Mouse (Mus musculus) adipocyte (in vitro differentiated cells): ENCODE results near the gene Sema3c.
A peak's percentile ranks its signal among the peaks of the same experiment; 100 is the strongest.
"Not testable (repeated sequence)": the region's sequence is repeated elsewhere in the genome, so short reads cannot be mapped to it uniquely, and the experiment has no call there.

Experiments used
- DNase-seq: peaks from one replicate; pipeline ENCODE4 v3.0.0-alpha.2; 2016; ENCODE audit warnings: low spot score

Gene Sema3c

DNA sequence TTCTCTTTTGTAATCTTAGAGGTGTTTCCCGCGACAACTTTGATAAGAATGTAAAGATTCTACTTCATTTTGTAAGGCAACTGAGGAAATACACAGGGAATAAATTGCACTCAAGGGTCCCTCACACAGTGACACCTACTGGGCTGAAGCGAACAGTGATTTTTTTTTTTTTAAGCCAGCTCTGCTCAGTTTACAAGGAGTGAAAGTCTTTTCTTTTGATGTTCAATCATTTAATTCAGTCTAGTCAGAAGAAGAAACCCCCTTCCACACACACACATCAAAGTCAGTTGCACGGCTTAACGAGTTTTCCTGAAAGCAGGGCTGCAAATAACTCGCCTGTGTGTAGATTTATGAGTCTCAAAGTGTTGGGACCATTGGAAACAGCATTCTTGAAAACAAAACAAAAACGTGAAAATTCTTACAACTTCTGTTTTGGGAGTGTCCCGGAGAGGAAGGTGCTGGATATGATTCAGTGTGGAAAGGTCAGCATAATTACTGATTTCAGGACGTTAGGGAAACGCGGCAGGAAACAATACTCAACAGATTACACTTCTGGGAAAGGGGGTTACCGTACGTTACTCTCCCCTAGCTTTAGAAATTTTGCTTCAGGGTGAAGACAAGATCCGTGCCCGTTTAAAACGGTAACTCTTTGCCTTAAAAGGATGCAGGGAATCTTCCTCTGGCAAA, at the start of gene Sema3c:
Gene Sema3c, plus strand, starts transcription at position 588 of the 687 bp plus-strand sequence.
- DNase-seq = peak; percentile 61

DNA sequence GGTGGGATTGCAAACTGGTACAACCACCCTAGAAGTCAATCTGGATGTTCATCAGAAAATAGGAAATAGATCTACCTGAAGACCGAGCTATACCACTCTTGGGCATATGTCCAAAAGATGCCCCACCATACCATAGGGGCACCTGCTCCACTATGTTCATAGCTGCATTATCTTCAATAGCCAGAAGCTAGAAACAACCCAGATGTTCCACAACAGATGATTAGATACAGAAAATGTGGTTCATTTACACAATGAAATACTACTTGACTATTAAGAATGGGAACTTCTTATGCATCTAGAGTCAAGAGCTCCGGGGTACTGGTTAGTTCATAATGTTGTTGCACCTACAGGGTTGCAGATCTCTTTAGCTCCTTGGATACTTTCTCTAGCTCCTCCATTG, 42.9 kb upstream of the Sema3c start:
- not testable (repeated sequence) for DNase-seq

GRCm38 (mm10) chr5:17543141-17543540, 30.9 kb upstream of the Sema3c start:
- no peak for DNase-seq

- DNase-seq = no peak
Measured at GRCm38 (mm10) chr5:17544904-17545449, 29.1 kb upstream of the Sema3c start.

GRCm38 (mm10) chr5:17551693-17552092, 22.4 kb upstream of the Sema3c start:
- DNase-seq = no peak

DNA sequence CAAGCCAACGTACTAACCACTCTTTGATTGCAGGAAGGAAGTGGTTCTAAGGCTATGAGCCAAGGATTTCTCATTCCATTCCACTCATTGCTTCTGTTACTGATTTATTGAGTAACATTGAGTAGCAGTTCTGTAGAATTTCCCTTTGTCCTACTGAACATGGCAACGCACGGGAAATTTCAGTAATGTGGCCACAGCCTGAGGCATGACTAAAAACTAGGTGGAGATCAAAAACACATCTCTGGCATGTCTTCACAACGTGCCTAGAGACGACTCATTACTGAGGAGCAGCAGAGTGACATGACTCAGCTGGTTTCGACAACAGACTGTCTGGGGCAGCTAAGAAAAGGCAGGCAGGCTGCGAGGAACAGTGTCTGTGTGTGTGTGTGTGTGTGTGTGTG, 18.0 kb upstream of the Sema3c start:
- peak; percentile 75 for DNase-seq

GRCm38 (mm10) chr5:17556715-17557265, 17.3 kb upstream of the Sema3c start:
- DNase-seq = peak; percentile 49

- DNase-seq = no peak
Measured at GRCm38 (mm10) chr5:17571571-17571970, 2.5 kb upstream of the Sema3c start.

GRCm38 (mm10) chr5:17574413-17575182, 517 bp downstream of the Sema3c start:
- DNase-seq = peak; percentile 66

DNA sequence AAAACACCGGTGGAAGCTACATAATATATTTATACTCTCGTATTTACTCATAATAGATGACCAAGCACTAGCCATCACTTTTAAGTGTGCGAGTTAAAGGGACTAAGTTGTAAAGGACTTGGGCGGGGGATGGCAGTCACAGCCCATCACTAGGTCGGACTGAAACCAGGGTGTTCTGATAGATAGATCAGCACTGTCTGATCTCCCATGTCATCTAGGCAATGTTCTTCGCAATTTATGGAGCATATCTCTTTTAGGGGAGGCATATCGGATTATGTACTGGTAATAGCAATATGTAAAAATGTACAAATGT, 1.1 kb downstream of the Sema3c start:
- DNase-seq = no peak

DNA sequence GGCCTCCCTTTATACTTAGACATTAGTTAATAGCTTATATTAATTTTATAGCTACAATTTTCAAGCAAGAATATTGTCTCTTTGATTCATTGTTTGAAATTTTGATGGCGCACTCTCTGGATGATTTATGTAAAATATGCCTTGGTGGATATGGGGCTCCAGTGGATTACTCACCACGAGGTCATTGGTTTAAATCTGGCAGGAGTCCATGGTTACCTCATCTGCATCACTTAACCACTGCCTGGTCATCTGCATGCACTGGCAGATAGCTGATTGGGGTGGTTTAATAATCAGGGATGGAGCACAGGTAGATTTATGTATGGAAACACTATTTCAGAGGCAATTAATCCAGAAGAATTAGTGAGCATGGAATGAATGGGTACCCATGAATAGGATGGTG, 2.0 kb downstream of the Sema3c start:
- no peak for DNase-seq

- DNase-seq = no peak
Measured at GRCm38 (mm10) chr5:17582047-17582515, 8.0 kb downstream of the Sema3c start.

- DNase-seq = no peak
Measured at GRCm38 (mm10) chr5:17584299-17584945, 10.3 kb downstream of the Sema3c start.

DNA sequence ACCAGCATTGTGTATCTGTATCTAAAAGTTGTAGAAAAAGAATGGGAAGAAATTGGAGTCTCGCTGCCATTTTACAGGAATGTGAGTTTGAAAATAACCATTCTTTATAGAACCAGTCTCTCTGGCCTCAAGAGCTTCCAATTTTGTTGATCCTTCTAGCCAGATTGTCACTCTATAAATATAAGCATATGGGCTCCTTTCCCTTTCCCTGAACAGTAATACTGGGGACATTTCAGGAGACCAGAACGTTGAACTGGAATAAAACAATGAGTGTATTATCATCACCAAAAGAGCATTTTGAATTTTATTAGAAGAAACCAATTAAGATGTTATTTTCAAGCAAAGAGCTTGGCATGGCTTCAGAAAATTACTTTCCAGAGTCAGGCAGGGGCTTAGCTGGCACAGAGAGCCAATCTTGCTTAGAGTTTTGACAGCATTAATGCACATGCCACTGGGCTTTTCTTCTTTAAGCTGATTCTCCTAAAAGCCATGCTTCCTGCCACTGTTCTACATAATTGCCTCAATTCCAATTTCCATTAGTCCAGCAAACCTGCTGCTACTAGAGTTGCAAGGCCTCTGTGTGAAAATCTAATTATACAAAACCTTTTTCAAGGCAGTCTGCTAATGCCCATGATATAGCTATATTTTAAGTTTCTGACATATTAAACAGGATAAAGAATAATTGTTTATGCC, 12.6 kb downstream of the Sema3c start:
- DNase-seq = no peak

DNA sequence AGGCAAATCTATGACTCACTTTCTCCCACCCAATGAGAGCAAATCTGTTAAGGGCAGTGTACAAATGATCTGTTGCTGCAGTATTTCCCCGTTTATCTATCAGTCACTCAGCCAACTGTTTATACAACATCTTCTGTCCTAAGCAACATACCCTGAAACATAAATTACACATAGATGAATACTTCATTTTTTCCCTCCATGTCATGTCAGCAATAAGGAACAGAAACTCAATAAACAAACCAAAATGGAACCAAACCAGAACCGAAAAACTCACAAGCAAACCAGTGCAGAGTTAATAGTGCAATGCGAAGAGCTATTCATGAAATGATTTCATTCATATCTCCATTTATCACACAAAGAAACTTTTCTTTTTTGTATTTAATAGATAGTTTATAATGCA, 17.8 kb downstream of the Sema3c start:
- DNase-seq = no peak

- DNase-seq = no peak
Measured at GRCm38 (mm10) chr5:17601700-17602099, 27.6 kb downstream of the Sema3c start.

- DNase-seq = no peak
Measured at GRCm38 (mm10) chr5:17620619-17621018, 46.5 kb downstream of the Sema3c start.

GRCm38 (mm10) chr5:17622564-17622963, 48.5 kb downstream of the Sema3c start:
- no peak for DNase-seq

DNA sequence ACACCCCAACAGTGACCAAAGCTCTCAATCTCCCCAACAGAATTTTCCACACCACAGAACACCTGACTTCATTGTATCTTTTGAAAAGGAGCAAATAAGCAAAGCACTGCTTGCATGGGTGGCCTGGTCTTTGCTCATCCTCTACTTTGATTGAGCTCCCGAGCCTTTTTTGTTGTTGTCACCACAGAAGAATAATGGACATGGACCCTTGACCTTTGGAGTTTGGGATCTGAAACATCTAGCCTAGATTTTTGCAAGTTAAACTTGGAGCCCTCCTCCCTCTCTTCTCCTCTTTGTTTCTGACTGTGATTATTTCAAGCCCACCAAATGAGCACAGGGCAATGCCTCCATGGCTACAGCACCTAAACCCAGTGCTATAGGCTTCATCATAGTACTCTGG, 54.5 kb downstream of the Sema3c start:
- no peak for DNase-seq

GRCm38 (mm10) chr5:17629599-17629998, 55.5 kb downstream of the Sema3c start:
- no peak for DNase-seq

DNA sequence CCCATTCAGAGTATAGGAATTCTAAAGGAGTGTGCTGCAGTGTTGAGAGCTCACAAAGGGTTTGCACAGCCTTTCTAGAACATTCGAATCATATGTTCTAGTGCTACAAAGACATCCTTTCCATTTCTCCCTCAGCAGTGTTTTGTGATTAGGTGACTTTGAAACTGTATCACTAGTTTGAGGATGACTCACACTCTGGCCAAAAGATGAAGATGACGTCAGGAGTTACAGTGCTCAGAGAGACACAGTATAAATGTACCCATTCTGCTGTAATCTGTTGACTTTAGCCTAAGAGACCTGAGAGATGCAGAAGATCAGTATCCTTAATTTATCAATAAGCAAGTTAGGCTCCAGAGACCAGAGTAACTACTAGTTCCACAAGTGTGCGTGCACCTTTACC, 65.4 kb downstream of the Sema3c start:
- DNase-seq = no peak
